Mouse (Mus musculus) CH12.LX (cell line): ENCODE measurements around the gene Gga1. TPM values are rescaled to one million over a fixed set of nuclear protein-coding genes. Genes with fewer than 3 reads are reported as not detected.

Source experiments
- DNase-seq: peaks from one replicate; pipeline ENCODE4 v3.0.0-alpha.2; 2013; ENCODE audit errors: extremely low read depth
- H3K27ac ChIP-seq: 2 replicates; pipeline ENCODE4 v1.5.1; 2012; ENCODE audit warnings: low read depth, mild to moderate bottlenecking, control low read depth, moderate library complexity; ENCODE audit not compliant: insufficient read depth
- H3K27me3 ChIP-seq: replicated peaks from 2 replicates; pipeline ENCODE3; 2012; ENCODE audit warnings: inconsistent platforms
- H3K36me3 ChIP-seq, 2 experiments: replicated peaks in 1 of 2; 2 replicates each; pipeline versions ENCODE3 to v1.6.1; 2012; ENCODE audit warnings: inconsistent platforms in 1 of 2, low read length in 1 of 2, mild to moderate bottlenecking in 1 of 2, mixed read lengths in 1 of 2, moderate library complexity in 1 of 2; ENCODE audit not compliant: control insufficient read depth in 1 of 2, insufficient read depth in 1 of 2
- H3K4me1 ChIP-seq, 2 experiments: 2 replicates each; pipeline ENCODE4 v1.6.1; 2012; ENCODE audit warnings: inconsistent platforms in 1 of 2, moderate library complexity in 1 of 2; ENCODE audit not compliant: insufficient read depth in 2 of 2, control insufficient read depth in 1 of 2
- H3K4me2 ChIP-seq: 2 replicates; pipeline ENCODE4 v1.6.1; 2012; ENCODE audit warnings: low read depth, mild to moderate bottlenecking, control low read depth; ENCODE audit not compliant: poor library complexity, insufficient read depth, severe bottlenecking
- H3K4me3 ChIP-seq, 3 experiments: fragments of 150-350 bp in 1 of 3; sonication (generic) in 1 of 3; replicated peaks in 1 of 3; 2 replicates each; pipeline versions ENCODE3 to v1.5.1; 2011 to 2012; ENCODE audit warnings: low read depth in 2 of 3, low read length in 2 of 3, mild to moderate bottlenecking in 2 of 3, moderate library complexity in 2 of 3, control low read depth in 1 of 3, improper control_type of control experiment in 1 of 3, inconsistent platforms in 1 of 3, mixed read lengths in 1 of 3; ENCODE audit not compliant: poor library complexity in 1 of 3
- H3K79me2 ChIP-seq: replicated peaks from 2 replicates; pipeline ENCODE4 v1.6.1; 2012; ENCODE audit warnings: mild to moderate bottlenecking, moderate library complexity; ENCODE audit not compliant: control insufficient read depth, poor library complexity, insufficient read depth, severe bottlenecking; ENCODE audit errors: extremely low read depth
- H3K9ac ChIP-seq: 2 replicates; pipeline ENCODE4 v1.6.1; 2012; ENCODE audit warnings: low read depth, mild to moderate bottlenecking, control low read depth, moderate library complexity; ENCODE audit not compliant: insufficient read depth
- H3K9me3 ChIP-seq: replicated peaks from 2 replicates; pipeline ENCODE3; 2012; ENCODE audit warnings: low read length, inconsistent platforms, mixed read lengths
- BHLHE40 ChIP-seq: IDR thresholded peaks from 2 replicates; pipeline ENCODE4 v1.6.1; 2011; ENCODE audit warnings: mild to moderate bottlenecking, low read depth, low read length, improper control_type of control experiment
- CTCF ChIP-seq, 2 experiments: IDR thresholded peaks in 1 of 2; conservative IDR thresholded peaks in 1 of 2; 2 replicates each; pipeline ENCODE4 v1.5.1; 2011 to 2012; ENCODE audit warnings: low read depth in 2 of 2, low read length in 2 of 2, improper control_type of control experiment in 1 of 2, inconsistent platforms in 1 of 2, mild to moderate bottlenecking in 1 of 2, moderate library complexity in 1 of 2
- EP300 ChIP-seq: IDR thresholded peaks from 2 replicates; pipeline ENCODE4 v1.6.1; 2011; ENCODE audit warnings: low read length, improper control_type of control experiment
- IRF4 ChIP-seq: IDR thresholded peaks from 2 replicates; pipeline ENCODE4 v1.6.1; 2014; ENCODE audit warnings: low read depth, mild to moderate bottlenecking, inconsistent platforms, low read length, improper control_type of control experiment
- MAX ChIP-seq: IDR thresholded peaks from 2 replicates; pipeline ENCODE4 v1.6.1; 2011; ENCODE audit warnings: low read length, improper control_type of control experiment
- MXI1 ChIP-seq: IDR thresholded peaks from 2 replicates; pipeline ENCODE4 v1.6.1; 2011; ENCODE audit warnings: mild to moderate bottlenecking, low read depth, low read length, improper control_type of control experiment
- MYC ChIP-seq: IDR thresholded peaks from 2 replicates; pipeline ENCODE4 v1.6.1; 2011; ENCODE audit warnings: low read depth, mild to moderate bottlenecking, improper control_type of control experiment, low read length
- NELFE ChIP-seq: IDR thresholded peaks from 2 replicates; pipeline ENCODE4 v1.6.1; 2011; ENCODE audit warnings: low read depth, low read length, improper control_type of control experiment
- POLR2A ChIP-seq: IDR thresholded peaks from 2 replicates; pipeline ENCODE4 v1.6.1; 2011; ENCODE audit warnings: low read depth, mild to moderate bottlenecking, improper control_type of control experiment, low read length
- RAD21 ChIP-seq: IDR thresholded peaks from 2 replicates; pipeline ENCODE4 v1.6.1; 2011; ENCODE audit warnings: low read depth, mild to moderate bottlenecking, low read length, improper control_type of control experiment, moderate library complexity
- SIN3A ChIP-seq: IDR thresholded peaks from 2 replicates; pipeline ENCODE4 v1.6.1; 2012; ENCODE audit warnings: low read length, improper control_type of control experiment, inconsistent platforms
- SMC3 ChIP-seq: IDR thresholded peaks from 2 replicates; pipeline ENCODE4 v1.6.1; 2011; ENCODE audit warnings: low read depth, low read length, improper control_type of control experiment
- ZNF384 ChIP-seq: IDR thresholded peaks from 2 replicates; pipeline ENCODE4 v1.6.1; 2012; ENCODE audit warnings: low read depth, low read length, improper control_type of control experiment, inconsistent platforms
- dilution Hi-C: fragments of 300-500 bp; cut with MboI; formaldehyde crosslinking; loops from 2 replicates; pipeline ENCODE4 v1.14.3; 2020; ENCODE audit warnings: low sequenced_read_pairs; ENCODE audit not compliant: extremely low pct_unique_long_range_greater_than_20kb, extremely low pct_ligation_motif_present
- in situ Hi-C: fragments of 300-500 bp; cut with MboI; formaldehyde crosslinking; loops from 3 replicates; pipeline ENCODE4 v1.14.3; 2019; ENCODE audit warnings: low sequenced_read_pairs, low pct_ligation_motif_present, low pct_unique_long_range_greater_than_20kb, mixed read lengths
- polyA plus RNA-seq: library from polyadenylated mRNA; unstranded; fragments of >175 nt; gene quantifications from 2 replicates; pipeline ENCODE4 v1.2.1, GENCODE M21; 2012; ENCODE audit warnings: low read depth; ENCODE audit not compliant: insufficient read length
- total RNA-seq, 2 experiments: library from RNA; depleted of rRNA; stranded (reverse); fragments of 300-350 nt in 1 of 2; fragments of >200 nt in 1 of 2; gene quantifications; 2 replicates each; pipeline ENCODE4 v1.2.3; 2012 to 2014

Gene Gga1
- total and polyA plus RNA-seq, 3 experiments, result 5.7 to 24.5 (median 13.7) TPM

DNA sequence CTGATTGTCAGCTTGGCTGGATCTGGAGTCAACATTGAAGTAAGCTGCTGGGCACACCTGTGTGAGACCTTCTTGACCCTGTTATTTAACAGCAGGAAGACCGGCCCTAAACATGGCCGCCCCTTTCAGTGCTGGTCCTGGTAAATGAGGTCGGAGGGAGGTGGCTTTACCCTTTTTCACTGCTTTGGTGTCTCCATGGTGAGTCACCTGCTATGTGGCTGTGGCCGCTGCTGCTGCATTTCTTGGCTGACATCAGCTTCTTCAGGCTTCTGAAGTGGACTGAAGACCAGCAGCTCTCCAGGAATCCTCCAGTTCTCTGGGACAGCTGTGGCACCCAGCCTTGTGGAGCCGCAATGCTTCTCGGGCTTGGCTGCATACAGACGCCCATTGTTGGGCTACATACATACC is 8.2 kb upstream of the Gga1 start:
- Histone ChIP-seq H3K4me2 (no peak overlapping the region), H3K27me3 (peaks cover 56% of the 10 kb centered on the region), H3K36me3 (no peaks in the 10 kb centered on the region), H3K79me2 (no peaks in the 10 kb centered on the region), H3K27ac (no peak overlapping the region), H3K9me3 (no peaks in the 10 kb centered on the region), H3K4me1 (peaks cover 1 to 2% of the 10 kb centered on the region in 2 experiments; a peak in 2 of 4 replicates), H3K9ac (no peak overlapping the region), H3K4me3 (no peak overlapping the region)
- no peak for DNase-seq
- dilution Hi-C loops, result no loop called here
- in situ Hi-C loops, result no loop called here
- TF ChIP-seq POLR2A, result no peak
- TF ChIP-seq CTCF (conservative IDR thresholded peaks at IDR 0.05 in 1 of 2, IDR thresholded peaks at IDR 0.05 in 1 of 2; ENCODE audit: low read depth in 2 of 2, low read length in 2 of 2), result no peak
- no peak for TF ChIP-seq NELFE

DNA sequence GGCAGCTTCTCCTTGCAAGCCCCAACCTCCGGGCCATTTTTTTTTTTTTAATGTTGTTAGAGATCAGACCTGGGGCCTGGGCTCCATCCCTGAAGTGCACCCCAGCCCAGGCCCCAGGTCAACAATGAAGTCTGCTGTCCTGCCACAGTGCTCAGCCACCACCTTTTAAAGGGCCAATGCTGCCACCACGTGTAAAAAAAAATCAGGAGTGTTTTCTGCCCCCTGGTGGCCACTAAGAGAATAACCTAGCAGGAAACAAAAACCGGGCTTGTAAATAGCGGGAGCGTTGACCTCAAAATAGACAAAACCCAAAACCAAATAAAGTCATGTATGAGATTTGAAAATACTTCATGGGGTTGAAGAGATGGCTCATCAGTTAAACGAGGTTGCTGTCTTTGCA is 7.2 kb upstream of the Gga1 start:
- Histone ChIP-seq H3K36me3 (no peaks in the 10 kb centered on the region), H3K4me2 (no peak overlapping the region), H3K27ac (no peak overlapping the region), H3K27me3 (peaks cover 56% of the 10 kb centered on the region), H3K4me1 (no peaks in the 10 kb centered on the region), H3K9me3 (no peaks in the 10 kb centered on the region), H3K4me3 (no peak overlapping the region), H3K9ac (no peak overlapping the region), H3K79me2 (no peaks in the 10 kb centered on the region)
- in situ Hi-C loops, result no loop called here
- dilution Hi-C loops, result no loop called here
- peak; percentile 68 for DNase-seq
- TF ChIP-seq ZNF384 (peak; percentile 93), MXI1 (peak; percentile 97), EP300 (no peak), CTCF (conservative IDR thresholded peaks at IDR 0.05 in 1 of 2, IDR thresholded peaks at IDR 0.05 in 1 of 2; ENCODE audit: low read depth in 2 of 2, low read length in 2 of 2) (peak; percentile 61 to 99), SIN3A (peak; percentile 35; the same call in 1 of the 2 replicates), MYC (peak; percentile 99), SMC3 (peak; percentile 62), BHLHE40 (no peak), MAX (peak; percentile 91), RAD21 (peak; percentile 46)

DNA sequence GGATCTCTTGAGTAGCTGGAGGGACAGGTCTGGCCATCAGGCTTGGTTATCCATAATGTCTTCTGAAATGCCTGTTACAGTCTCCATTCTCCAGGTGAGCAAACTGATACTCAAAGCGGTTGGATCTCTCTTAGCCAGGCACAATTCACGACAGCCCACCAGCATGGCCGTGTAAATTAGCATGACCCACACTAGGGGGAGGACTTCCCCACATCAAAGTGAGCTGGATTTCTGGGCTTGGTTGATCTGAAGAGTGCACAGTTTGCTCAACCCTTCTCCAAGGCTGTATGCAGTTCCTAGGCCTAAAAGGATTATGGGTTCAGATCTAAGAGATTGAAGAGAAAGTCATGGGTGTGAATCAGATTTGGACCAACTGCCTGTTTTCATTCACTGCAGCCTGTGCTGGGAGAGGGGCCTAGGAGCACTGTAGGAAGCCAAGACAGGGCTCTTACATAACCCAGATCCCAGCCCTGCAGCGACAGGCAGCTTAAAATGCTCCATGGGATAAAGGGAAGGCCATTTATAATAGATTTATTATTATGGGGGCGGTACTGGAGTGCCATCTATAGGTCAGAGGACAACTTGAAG is 4.9 kb upstream of the Gga1 start:
- H3K4me3 ChIP-seq, result no peak overlapping the region
- TF ChIP-seq IRF4, result no peak
- peak; percentile 12 for TF ChIP-seq RAD21
- TF ChIP-seq CTCF (conservative IDR thresholded peaks at IDR 0.05 in 1 of 2, IDR thresholded peaks at IDR 0.05 in 1 of 2; ENCODE audit: low read depth in 2 of 2, low read length in 2 of 2), result peak in 1 of 2 experiments; percentile 38; a peak in 2 of 4 replicates
- no peak for TF ChIP-seq MAX
- TF ChIP-seq, all 38 proteins: peak for 2
- Histone ChIP-seq H3K36me3 (no peaks in the 10 kb centered on the region), H3K4me1 (peaks cover 0 to 7% of the 10 kb centered on the region in 2 experiments; a peak in 2 of 4 replicates), H3K27ac (no peak overlapping the region), H3K79me2 (no peaks in the 10 kb centered on the region), H3K4me2 (no peak overlapping the region), H3K9ac (no peak overlapping the region), H3K27me3 (peaks cover 43% of the 10 kb centered on the region), H3K9me3 (no peaks in the 10 kb centered on the region)
- DNase-seq, result no peak
- dilution Hi-C loops, result no loop called here
- in situ Hi-C loops, result no loop called here
